Mouse (Mus musculus) kidney, adult 2 months (tissue): ENCODE data around the gene Wbp2nl. TPM values are rescaled to one million over a fixed set of nuclear protein-coding genes. Genes with fewer than 3 reads are reported as not detected.
A peak's percentile ranks its signal among the peaks of the same experiment; 100 is the strongest.

Experiments used
- DNase-seq: peaks from one replicate; pipeline ENCODE4 v3.0.0; 2021
- H3K27ac ChIP-seq: fragments of 200-500 bp; 2 replicates; pipeline ENCODE4 v1.5.1; 2012; ENCODE audit warnings: low read depth, low read length, control low read depth, inconsistent platforms; ENCODE audit not compliant: insufficient read depth
- H3K27me3 ChIP-seq: fragments of 200-500 bp; replicated peaks from 2 replicates; pipeline ENCODE4 v1.6.1; 2012; ENCODE audit warnings: mild to moderate bottlenecking, moderate library complexity, low read length, inconsistent platforms; ENCODE audit not compliant: control insufficient read depth, insufficient read depth
- H3K36me3 ChIP-seq: fragments of 200-500 bp; 2 replicates; pipeline ENCODE4 v1.6.1; 2012; ENCODE audit warnings: mild to moderate bottlenecking, moderate library complexity, low read length, inconsistent platforms; ENCODE audit not compliant: control insufficient read depth, insufficient read depth
- H3K4me1 ChIP-seq: fragments of 200-500 bp; 2 replicates; pipeline ENCODE4 v1.6.1; 2011; ENCODE audit warnings: low read length; ENCODE audit not compliant: control insufficient read depth, insufficient read depth
- H3K4me3 ChIP-seq: fragments of 200-500 bp; 2 replicates; pipeline ENCODE4 v1.5.1; 2011; ENCODE audit warnings: mild to moderate bottlenecking, low read depth, low read length, control low read depth; ENCODE audit not compliant: insufficient read depth
- CTCF ChIP-seq: fragments of 200-500 bp; conservative IDR thresholded peaks from 2 replicates; pipeline ENCODE4 v1.5.1; 2011; ENCODE audit warnings: low read depth, mild to moderate bottlenecking, control low read depth, low read length, moderate library complexity, mixed read lengths; ENCODE audit not compliant: insufficient read depth, insufficient read length
- POLR2A ChIP-seq: fragments of 200-500 bp; IDR thresholded peaks from one replicate; pipeline ENCODE4 v1.6.1; 2011; ENCODE audit warnings: low read depth, low read length, control low read depth
- whole genome bisulfite sequencing: fragments of 180-500 bp; shearing (Covaris S2); methylation state at CpG from one replicate; pipeline ENCODE4 v1.1.7; 2018; 5-methylcytosine and 5-hydroxymethylcytosine counted together
- polyA plus RNA-seq: library from polyadenylated mRNA; depleted of rRNA; stranded (reverse); fragments of >200 nt; gene quantifications from 2 replicates; pipeline ENCODE4 v1.2.3, GENCODE M21; 2012

Wbp2nl gene
- polyA plus RNA-seq, 1 experiment: not detected

- Histone ChIP-seq H3K27ac (peak overlapping the region; percentile 33; the same call in 1 of the 2 replicates), H3K27me3 (no peaks in the 10 kb centered on the region), H3K4me3 (no peak overlapping the region), H3K36me3 (no peaks in the 10 kb centered on the region), H3K4me1 (peaks cover 17% of the 10 kb centered on the region)
- DNase-seq: peak; percentile 86
- no peak for TF ChIP-seq POLR2A
- TF ChIP-seq CTCF: no peak
- 66% methylated on average over 27 of the region's 27 CpGs for WGBS
Observed at GRCm38 (mm10) chr15:82343368-82344287, 44.9 kb downstream of the Wbp2nl start.

GRCm38 (mm10) chr15:82344971-82345370 lies 46.2 kb downstream of the Wbp2nl start:
- H3K27me3 ChIP-seq: no peaks in the 10 kb centered on the region
- H3K4me3 ChIP-seq: no peak overlapping the region
- WGBS: 88% methylated on average over 6 of the region's 6 CpGs
- peaks cover 24% of the 10 kb centered on the region for H3K4me1 ChIP-seq
- DNase-seq: no peak
- TF ChIP-seq POLR2A (no peak), CTCF (no peak)
- H3K27ac ChIP-seq: no peak overlapping the region
- H3K36me3 ChIP-seq: peaks cover 3% of the 10 kb centered on the region; the same call in 1 of the 2 replicates

GRCm38 (mm10) chr15:82345820-82346470 lies 47.2 kb downstream of the Wbp2nl start:
- Histone ChIP-seq H3K27me3 (no peaks in the 10 kb centered on the region), H3K36me3 (peaks cover 3% of the 10 kb centered on the region; the same call in 1 of the 2 replicates), H3K4me1 (peaks cover 29% of the 10 kb centered on the region), H3K4me3 (peak overlapping the region; percentile 77), H3K27ac (peak overlapping the region; percentile 92)
- under 1% methylated on average over 51 of the region's 51 CpGs for WGBS
- TF ChIP-seq CTCF (no peak), POLR2A (peak; percentile 30)
- DNase-seq: peak; percentile 99

- peak overlapping the region; percentile 86 for H3K27ac ChIP-seq
- H3K4me3 ChIP-seq: peak overlapping the region; percentile 50
- H3K4me1 ChIP-seq: peaks cover 31% of the 10 kb centered on the region
- DNase-seq: no peak
- TF ChIP-seq POLR2A (no peak), CTCF (no peak)
- peaks cover 3% of the 10 kb centered on the region; the same call in 1 of the 2 replicates for H3K36me3 ChIP-seq
- H3K27me3 ChIP-seq: no peaks in the 10 kb centered on the region
- 5% methylated on average over 14 of the region's 14 CpGs for WGBS
Observed at GRCm38 (mm10) chr15:82346580-82347302, 48.0 kb downstream of the Wbp2nl start.

GRCm38 (mm10) chr15:82347303-82347676 lies 48.5 kb downstream of the Wbp2nl start:
- Histone ChIP-seq H3K36me3 (peaks cover 3% of the 10 kb centered on the region; the same call in 1 of the 2 replicates), H3K27me3 (no peaks in the 10 kb centered on the region), H3K4me1 (peaks cover 35% of the 10 kb centered on the region), H3K4me3 (peak overlapping the region; percentile 50), H3K27ac (peak overlapping the region; percentile 86)
- no peak for DNase-seq
- TF ChIP-seq CTCF: no peak
- no peak for TF ChIP-seq POLR2A
- 58% methylated on average over 4 of the region's 4 CpGs for WGBS

- no peak overlapping the region for H3K27ac ChIP-seq
- WGBS: 90% methylated on average over 12 of the region's 12 CpGs
Observed at GRCm38 (mm10) chr15:82347852-82348251, 49.1 kb downstream of the Wbp2nl start.

More at GRCm38 (mm10) chr15:82347852-82348251, 49.1 kb downstream of the Wbp2nl start:
- TF ChIP-seq POLR2A: no peak
- no peak for TF ChIP-seq CTCF
- Histone ChIP-seq H3K4me1 (peaks cover 41% of the 10 kb centered on the region), H3K4me3 (no peak overlapping the region), H3K36me3 (peaks cover 3% of the 10 kb centered on the region; the same call in 1 of the 2 replicates), H3K27me3 (no peaks in the 10 kb centered on the region)
- no peak for DNase-seq
